Mouse (Mus musculus) forebrain, postnatal 0 days (tissue): ENCODE measurements around the gene Nod2. TPM values are rescaled to one million over a fixed set of nuclear protein-coding genes. Genes with fewer than 3 reads are reported as not detected.
"Not testable (repeated sequence)": the region's sequence is repeated elsewhere in the genome, so short reads cannot be mapped to it uniquely, and the experiment has no call there.

Experiments
- ATAC-seq: fragments of 200-750 bp; cut with Nextera tagmentation; 2 replicates; pipeline ENCODE4 v1.8.0; 2017; ENCODE audit warnings: mild to moderate bottlenecking, moderate library complexity
- DNase-seq: peaks from one replicate; pipeline ENCODE4 v3.0.0-alpha.2; 2015
- H3K27ac ChIP-seq: fragments of 300-500 bp; sonication (generic); 2 replicates; pipeline ENCODE4 v1.5.1; 2014; ENCODE audit warnings: low read depth, mild to moderate bottlenecking, antibody characterized with exemption, low read length, moderate library complexity, mixed read lengths
- H3K27me3 ChIP-seq: fragments of 300-500 bp; sonication (generic); 2 replicates; pipeline ENCODE4 v1.6.1; 2014; ENCODE audit warnings: mild to moderate bottlenecking, low read length, mixed read lengths; ENCODE audit not compliant: insufficient read depth
- H3K36me3 ChIP-seq: fragments of 300-500 bp; sonication (generic); 2 replicates; pipeline ENCODE4 v1.6.1; 2014; ENCODE audit warnings: mild to moderate bottlenecking, moderate library complexity; ENCODE audit not compliant: insufficient read depth
- H3K4me1 ChIP-seq: fragments of 300-500 bp; sonication (generic); 2 replicates; pipeline ENCODE4 v1.6.1; 2014; ENCODE audit warnings: antibody characterized with exemption; ENCODE audit not compliant: insufficient read depth
- H3K4me2 ChIP-seq: fragments of 300-500 bp; sonication (generic); 2 replicates; pipeline ENCODE4 v1.6.1; 2014; ENCODE audit warnings: low read depth, mild to moderate bottlenecking, moderate library complexity
- H3K4me3 ChIP-seq: fragments of 300-500 bp; sonication (generic); 2 replicates; pipeline ENCODE4 v1.5.1; 2014; ENCODE audit warnings: low read depth, low read length, mixed read lengths
- H3K9ac ChIP-seq: fragments of 300-500 bp; sonication (generic); 2 replicates; pipeline ENCODE4 v1.6.1; 2014; ENCODE audit warnings: mild to moderate bottlenecking
- H3K9me3 ChIP-seq: fragments of 300-500 bp; sonication (generic); 2 replicates; pipeline ENCODE4 v1.6.1; 2016; ENCODE audit warnings: low read length
- CTCF ChIP-seq: sonication (generic); IDR thresholded peaks from 2 replicates; pipeline ENCODE4 v1.5.1; 2016; ENCODE audit warnings: antibody characterized with exemption, control low read depth, low read depth
- WGBS: fragments of 180-500 bp; shearing (Covaris S2); extraction: QIAGEN DNeasy Blood & Tissue Kit; methylation state at CpG from one replicate; pipeline ENCODE4 v1.1.7; 2014; 5-methylcytosine and 5-hydroxymethylcytosine counted together
- polyA plus RNA-seq: library from polyadenylated mRNA; unstranded; fragments of >200 nt; fragmentation: Nextera tagmentation; extraction: Ambion mirVana; gene quantifications from 2 replicates; pipeline ENCODE4 v1.2.1, GENCODE M21; 2015
- total RNA-seq: library from RNA; depleted of rRNA; stranded (reverse); fragments of >200 nt; gene quantifications from 2 replicates; pipeline ENCODE4 v1.2.3, GENCODE M21; 2014

The Nod2 gene
- total and polyA plus RNA-seq, 2 experiments from 2014 or later: 0.05 to 0.76 TPM

DNA sequence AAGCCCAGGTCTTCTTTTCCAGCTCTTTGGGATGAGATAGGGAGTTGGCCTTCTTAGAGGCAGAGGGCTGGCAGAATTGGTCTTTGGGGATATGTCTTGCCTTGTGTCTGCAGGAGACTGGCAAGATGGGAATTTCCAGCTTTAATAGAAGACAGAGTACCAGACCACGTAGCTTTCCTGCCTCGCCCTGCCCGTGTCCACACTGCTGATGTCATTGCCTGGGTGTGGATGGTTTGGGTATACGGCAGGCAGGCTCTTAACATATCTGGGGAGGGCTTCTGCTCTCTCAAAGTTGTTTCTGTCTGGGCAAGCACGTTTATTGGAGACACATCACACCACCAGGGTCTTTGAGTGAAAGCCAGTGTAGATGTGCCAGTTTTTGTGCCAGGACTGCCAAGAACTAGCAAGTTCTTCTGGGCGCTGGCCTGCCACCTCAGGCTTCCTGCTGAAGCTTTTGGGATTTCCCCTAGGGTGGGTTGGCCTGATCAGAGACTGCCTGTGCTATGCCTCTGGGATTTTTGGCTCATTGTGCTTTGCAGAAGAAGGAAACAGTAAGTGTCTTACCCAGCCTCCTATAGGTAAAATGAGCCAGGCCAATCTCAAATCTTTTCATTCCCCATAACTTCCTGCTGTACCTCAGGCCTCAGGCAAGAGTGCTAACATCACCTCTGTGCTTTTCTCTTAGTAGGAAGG, 3.0 kb downstream of the Nod2 start:
- H3K9ac ChIP-seq: no peak overlapping the region
- H3K27me3 ChIP-seq: peaks cover 4% of the 10 kb centered on the region; the same call in 1 of the 2 replicates
- peaks cover 5% of the 10 kb centered on the region; the same call in 1 of the 2 replicates for H3K4me1 ChIP-seq
- no peak overlapping the region for H3K4me2 ChIP-seq
- 63% methylated on average over 6 of the region's 6 CpGs for WGBS
- no peaks in the 10 kb centered on the region for H3K36me3 ChIP-seq
- ATAC-seq: no peak
- no peak overlapping the region for H3K27ac ChIP-seq
- DNase-seq: peak; percentile 27
- TF ChIP-seq CTCF: no peak
- no peaks in the 10 kb centered on the region for H3K9me3 ChIP-seq
- H3K4me3 ChIP-seq: no peak overlapping the region

DNA sequence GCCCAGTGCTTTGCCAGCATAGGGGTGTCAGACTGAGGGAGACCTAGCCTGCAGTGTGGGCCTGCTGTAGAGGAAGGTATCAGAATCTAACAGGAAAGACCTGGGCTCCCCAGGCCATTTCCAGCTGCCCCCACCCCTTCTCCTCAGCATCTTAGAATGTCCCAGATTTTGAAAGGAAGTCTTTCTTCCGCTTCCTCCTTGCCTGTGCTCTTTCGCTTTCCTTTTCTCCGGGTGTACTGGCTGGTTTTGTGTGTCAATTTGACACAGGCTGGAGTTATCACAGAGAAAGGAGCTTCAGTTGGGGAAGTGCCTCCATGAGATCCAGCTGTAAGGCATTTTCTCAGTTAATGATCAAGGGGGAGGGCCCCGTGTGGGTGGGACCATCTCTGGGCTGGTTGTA, 4.0 kb downstream of the Nod2 start:
- not testable (repeated sequence) for H3K9me3 ChIP-seq, H3K4me1 ChIP-seq, H3K27me3 ChIP-seq, H3K4me2 ChIP-seq, H3K36me3 ChIP-seq, H3K4me3 ChIP-seq, ATAC-seq, H3K27ac ChIP-seq, DNase-seq, H3K9ac ChIP-seq
- 75% methylated on average over 4 of the region's 4 CpGs for WGBS

DNA sequence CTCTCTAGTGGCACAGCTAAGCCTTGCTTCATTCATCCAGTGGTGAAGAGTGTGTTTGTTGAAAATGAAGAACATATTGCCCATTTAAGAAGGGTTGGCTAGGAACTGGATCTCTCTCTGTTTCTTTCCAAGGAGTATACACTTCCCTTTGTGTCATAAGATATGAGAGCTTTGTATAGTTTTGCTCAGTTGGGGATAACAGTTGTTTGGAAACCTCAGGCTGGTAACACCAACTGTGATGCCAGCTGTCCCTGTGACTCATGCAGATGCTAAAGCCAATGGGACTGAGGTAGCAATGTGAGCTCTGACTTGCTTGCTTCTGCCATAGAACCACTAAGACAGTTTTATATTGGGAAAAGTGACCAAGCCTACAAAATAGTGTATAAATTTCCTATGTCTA, 8.2 kb downstream of the Nod2 start:
- H3K36me3 ChIP-seq: no peaks in the 10 kb centered on the region
- no peaks in the 10 kb centered on the region for H3K4me1 ChIP-seq
- H3K27ac ChIP-seq: no peak overlapping the region
- H3K4me3 ChIP-seq: no peak overlapping the region
- no peaks in the 10 kb centered on the region for H3K27me3 ChIP-seq
- no peak for TF ChIP-seq CTCF
- 0 out of 2 replicates have a peak, but pooled peaks have one; percentile 14 for ATAC-seq
- no peak for DNase-seq
- H3K4me2 ChIP-seq: no peak overlapping the region
- H3K9me3 ChIP-seq: no peaks in the 10 kb centered on the region
- H3K9ac ChIP-seq: no peak overlapping the region

DNA sequence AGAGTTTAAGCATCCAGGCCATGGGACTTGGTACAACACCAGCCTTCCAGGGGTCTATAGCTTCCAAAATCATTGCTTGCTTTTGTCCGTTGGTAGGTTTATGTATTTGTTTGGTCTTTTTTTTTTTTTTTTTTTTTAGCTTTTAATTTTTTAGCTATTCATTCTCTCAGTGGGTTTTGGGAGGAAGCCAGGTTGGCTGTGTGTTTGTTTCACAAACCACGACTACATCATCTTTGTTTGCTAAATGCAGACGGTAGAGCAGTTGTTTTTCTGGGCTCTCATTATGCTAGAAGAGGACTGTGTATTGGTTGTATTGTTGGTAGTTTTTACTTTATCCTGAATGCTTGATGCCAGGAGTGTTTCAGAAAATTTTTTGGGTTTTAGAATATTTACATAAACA, 12.8 kb downstream of the Nod2 start:
- Histone ChIP-seq H3K4me2 (no peak overlapping the region), H3K4me3 (no peak overlapping the region), H3K9ac (no peak overlapping the region), H3K27me3 (no peaks in the 10 kb centered on the region), H3K4me1 (no peaks in the 10 kb centered on the region), H3K36me3 (no peaks in the 10 kb centered on the region), H3K9me3 (no peaks in the 10 kb centered on the region), H3K27ac (no peak overlapping the region)
- WGBS: 31% methylated on average over 3 of the region's 3 CpGs
- no peak for TF ChIP-seq CTCF
- ATAC-seq: no peak; the same call in 1 of the 2 replicates
- DNase-seq: peak; percentile 67

DNA sequence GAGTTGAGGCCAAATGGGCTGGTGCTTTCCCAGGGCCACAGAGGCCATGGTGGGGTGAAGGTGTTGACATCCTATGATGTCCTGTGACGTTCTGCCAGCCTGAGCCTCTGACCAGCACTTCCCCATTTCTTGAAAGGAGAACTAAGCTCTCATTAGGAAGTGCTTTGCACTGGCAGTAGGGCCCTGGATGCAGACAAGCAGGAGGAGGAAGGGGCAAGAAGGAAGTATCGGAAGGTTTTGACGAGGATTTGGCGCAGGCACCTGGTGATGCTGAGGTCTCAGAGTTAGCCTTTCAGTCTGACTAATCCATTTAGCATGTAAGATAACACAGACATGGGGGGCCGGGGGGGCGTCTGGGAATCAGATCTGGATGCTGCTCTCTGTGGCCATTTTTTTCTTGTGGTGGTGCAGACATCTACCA, 15.3 kb downstream of the Nod2 start:
- 77% methylated on average over 6 of the region's 6 CpGs for WGBS
- Histone ChIP-seq H3K36me3 (no peaks in the 10 kb centered on the region), H3K27me3 (no peaks in the 10 kb centered on the region), H3K9me3 (no peaks in the 10 kb centered on the region), H3K9ac (no peak overlapping the region), H3K27ac (no peak overlapping the region), H3K4me1 (no peaks in the 10 kb centered on the region), H3K4me2 (no peak overlapping the region), H3K4me3 (no peak overlapping the region)
- no peak for TF ChIP-seq CTCF
- ATAC-seq (no peak), DNase-seq (no peak)

DNA sequence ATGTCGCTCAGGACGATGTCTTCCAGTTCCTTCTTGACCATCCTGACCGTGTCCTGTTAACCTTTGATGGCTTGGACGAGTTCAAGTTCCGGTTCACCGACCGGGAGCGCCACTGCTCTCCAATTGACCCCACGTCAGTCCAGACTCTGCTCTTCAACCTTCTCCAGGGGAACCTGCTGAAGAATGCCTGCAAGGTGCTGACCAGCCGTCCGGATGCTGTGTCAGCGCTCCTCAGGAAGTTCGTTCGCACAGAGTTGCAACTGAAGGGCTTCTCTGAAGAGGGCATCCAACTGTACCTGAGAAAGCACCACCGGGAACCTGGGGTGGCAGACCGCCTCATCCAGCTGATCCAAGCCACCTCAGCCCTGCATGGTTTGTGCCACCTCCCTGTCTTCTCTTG, 17.0 kb downstream of the Nod2 start:
- TF ChIP-seq CTCF: no peak
- no peaks in the 10 kb centered on the region for H3K9me3 ChIP-seq
- 84% methylated on average over 16 of the region's 16 CpGs for WGBS
- ATAC-seq (no peak), DNase-seq (no peak)
- no peak overlapping the region for H3K4me3 ChIP-seq
- no peaks in the 10 kb centered on the region for H3K27me3 ChIP-seq
- H3K4me2 ChIP-seq: no peak overlapping the region
- H3K27ac ChIP-seq: no peak overlapping the region
- H3K4me1 ChIP-seq: peaks cover 4% of the 10 kb centered on the region; the same call in 1 of the 2 replicates
- no peak overlapping the region for H3K9ac ChIP-seq
- no peaks in the 10 kb centered on the region for H3K36me3 ChIP-seq

DNA sequence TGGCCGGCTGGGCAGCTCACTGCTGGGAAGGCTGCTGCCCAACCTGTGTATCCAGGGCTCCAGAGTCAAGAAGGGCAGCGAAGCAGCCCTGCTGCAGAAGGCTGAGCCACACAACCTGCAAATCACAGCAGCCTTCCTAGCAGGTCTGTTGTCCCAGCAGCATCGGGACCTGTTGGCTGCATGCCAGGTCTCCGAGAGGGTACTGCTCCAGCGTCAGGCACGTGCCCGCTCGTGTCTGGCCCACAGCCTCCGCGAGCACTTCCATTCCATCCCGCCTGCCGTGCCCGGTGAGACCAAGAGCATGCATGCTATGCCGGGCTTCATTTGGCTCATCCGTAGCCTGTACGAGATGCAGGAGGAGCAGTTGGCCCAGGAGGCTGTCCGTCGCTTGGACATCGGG, 17.8 kb downstream of the Nod2 start:
- 68% methylated on average over 19 of the region's 19 CpGs for WGBS
- peaks cover 4% of the 10 kb centered on the region; the same call in 1 of the 2 replicates for H3K4me1 ChIP-seq
- no peak for DNase-seq
- no peak overlapping the region for H3K9ac ChIP-seq
- no peak overlapping the region for H3K4me3 ChIP-seq
- H3K27ac ChIP-seq: no peak overlapping the region
- no peaks in the 10 kb centered on the region for H3K27me3 ChIP-seq
- H3K9me3 ChIP-seq: no peaks in the 10 kb centered on the region
- H3K36me3 ChIP-seq: no peaks in the 10 kb centered on the region
- no peak overlapping the region for H3K4me2 ChIP-seq
- ATAC-seq: no peak
- no peak for TF ChIP-seq CTCF
